Mouse (Mus musculus): ENCODE measurements around the gene Ubxn11. TPM values are rescaled to one million over a fixed set of nuclear protein-coding genes. Genes with fewer than 3 reads are reported as not detected.

Gene Ubxn11
- 1 to 10 TPM in 1 of 2 experiments, under 1 TPM in 1; 0.73 to 1.7 TPM for total RNA-seq (2021)
- long read RNA-seq, experiment 1, partial matches to known transcripts: 1 of 2 reads
- long read RNA-seq, experiment 1, other reads (novel, unspliced or antisense): 1 of 2 reads
- long read RNA-seq, experiment 2, partial matches to known transcripts: 0 of 2 reads
- long read RNA-seq, experiment 2, other reads (novel, unspliced or antisense): 1 of 2 reads

DNA sequence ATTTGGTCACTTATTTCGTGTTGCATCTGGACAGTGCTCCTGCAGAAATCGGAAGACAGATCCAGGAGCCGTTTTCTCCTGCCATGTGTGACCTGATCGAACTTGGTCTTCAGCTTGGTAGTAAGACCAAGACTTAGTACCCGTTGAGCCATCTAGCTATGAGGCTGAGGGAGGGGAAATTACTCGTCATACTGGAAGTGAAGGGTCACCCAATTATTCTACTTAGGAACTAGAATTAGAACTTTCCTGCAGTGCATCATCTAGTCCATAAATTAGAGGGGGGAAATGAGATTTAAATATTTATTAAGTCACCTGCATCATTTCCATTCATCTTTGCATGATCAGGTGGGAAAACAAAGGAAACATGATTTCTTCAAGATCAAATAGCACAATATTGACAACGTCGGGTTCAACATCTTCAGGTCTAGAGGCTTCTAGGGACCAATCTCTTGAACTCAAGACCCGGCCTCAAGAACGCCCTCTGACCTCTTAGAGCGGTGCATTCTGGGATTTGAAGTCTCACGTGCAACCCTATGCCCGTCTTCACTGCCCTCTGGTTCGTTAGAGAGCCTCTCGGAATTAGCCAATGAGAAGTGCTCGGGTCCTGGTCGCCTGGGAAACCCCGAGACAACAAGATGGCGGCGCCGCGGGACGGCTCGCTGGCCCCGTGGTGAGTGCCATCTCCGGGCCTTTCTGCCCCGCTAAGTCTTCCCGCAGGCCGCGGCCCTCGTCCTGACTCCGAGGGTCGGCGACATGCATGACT is at the start of gene Ubxn11:
Gene Ubxn11, plus strand, starts transcription at position 592 of the 763 bp plus-strand sequence.
- peak; percentile 74 for DNase-seq

DNA sequence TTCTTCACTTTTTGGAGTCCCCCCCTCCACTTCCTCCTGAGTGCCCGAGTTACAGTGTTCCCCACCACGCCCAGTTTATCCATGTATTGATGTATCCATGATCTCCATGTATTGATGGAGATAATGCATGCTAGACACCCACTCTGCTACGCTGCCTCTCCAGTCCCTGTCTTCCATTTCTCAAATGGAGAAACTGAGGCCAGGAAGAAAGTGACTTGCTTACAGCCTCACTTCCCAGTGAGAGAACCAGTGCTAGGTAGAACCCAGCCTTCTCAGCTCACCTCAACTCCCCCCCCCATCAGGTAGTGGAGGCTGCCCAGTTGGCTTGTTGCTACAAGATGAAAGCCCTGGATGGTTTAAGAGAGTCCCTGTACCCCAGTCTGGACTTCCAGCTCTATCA is 48.8 kb upstream of the Ubxn11 start, which contains the start of gene Zfp683:
Gene Zfp683, plus strand, starts transcription at position 301 of the 400 bp plus-strand sequence.
- no peak for DNase-seq

DNA sequence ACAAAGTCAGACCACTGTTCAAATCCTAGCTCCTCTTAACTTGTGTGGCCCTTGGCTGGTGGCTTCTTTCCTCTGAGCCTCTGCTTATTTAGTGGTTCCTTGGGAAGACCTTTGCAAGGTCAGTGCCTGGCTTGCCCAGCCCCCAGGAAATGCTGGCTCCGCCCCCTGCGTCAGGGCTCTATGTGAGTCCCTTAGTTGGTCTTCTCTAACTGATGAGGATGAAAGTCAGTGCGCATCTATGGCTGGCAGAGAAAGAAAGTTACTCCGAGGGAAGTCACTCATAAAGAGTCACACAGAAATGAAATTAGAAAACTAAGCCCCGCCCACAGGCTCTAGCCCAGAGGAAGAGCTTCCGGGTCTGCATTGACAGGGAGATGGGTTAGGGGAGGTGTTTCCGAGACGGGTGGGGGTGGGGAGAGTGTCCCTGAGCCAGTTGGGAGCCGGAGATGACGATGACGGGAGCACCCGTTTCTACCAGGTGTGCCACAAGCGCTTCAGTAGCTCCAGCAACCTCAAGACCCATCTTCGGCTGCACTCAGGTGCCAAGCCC is 44.1 kb upstream of the Ubxn11 start:
- DNase-seq: no peak

DNA sequence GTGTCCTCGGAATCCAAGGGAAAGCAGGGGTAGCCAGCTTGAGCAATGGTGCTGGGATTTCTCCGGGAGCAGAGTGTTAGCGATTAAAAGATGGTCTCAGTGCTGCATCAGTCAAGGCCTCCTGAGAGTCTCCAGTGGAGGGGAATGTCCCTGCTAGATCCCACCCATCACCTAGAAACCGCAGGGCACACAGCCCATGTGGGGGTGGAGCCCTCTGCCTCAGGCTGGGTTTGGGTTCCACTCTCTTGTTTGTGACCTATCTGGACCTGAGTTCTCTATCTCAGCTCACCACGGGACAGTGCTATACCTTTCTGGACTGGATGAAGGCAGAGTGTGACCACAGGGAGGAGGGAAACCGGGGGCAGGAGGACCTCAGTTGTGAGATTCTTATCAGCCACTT is 43.5 kb upstream of the Ubxn11 start:
- DNase-seq: no peak

DNA sequence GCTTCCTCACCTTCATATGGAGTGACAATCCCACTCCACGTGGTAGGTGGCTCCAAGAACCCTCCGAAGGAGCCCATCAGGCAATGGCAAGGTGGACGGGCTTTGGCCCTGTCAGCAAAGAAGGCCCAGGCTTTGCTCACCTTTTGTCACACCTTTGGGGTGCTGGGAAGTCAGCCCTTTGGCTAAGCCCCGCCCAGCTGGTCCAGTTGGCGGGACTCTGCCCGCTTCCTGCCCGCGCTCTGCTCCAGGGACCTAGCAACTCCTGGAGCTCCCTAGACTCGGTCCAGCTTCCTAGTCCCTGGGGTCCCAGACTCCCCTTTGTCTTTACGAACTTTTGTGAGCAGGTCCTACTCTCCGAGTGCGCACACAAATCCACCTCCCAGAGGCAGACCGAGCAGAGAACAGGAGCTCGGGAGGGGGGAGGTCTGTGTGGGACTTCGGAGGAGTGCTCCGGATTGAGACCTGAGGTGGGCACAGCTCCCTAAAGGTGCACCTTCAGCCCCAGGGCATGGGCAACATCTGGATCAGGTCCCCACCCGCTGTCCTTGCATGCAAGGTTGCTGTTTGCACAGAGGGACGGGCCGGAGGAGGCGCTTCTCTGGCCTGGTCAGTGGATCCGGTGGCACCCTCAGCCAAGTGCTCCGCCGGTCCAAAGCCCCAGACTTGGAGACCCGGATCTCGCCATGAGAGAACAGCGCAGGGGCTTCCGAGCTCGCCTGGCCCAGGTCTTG is 42.1 kb upstream of the Ubxn11 start, which contains the start of gene Crybg2:
Gene Crybg2, plus strand, starts transcription at position 681 of the 731 bp plus-strand sequence.
- DNase-seq: no peak

DNA sequence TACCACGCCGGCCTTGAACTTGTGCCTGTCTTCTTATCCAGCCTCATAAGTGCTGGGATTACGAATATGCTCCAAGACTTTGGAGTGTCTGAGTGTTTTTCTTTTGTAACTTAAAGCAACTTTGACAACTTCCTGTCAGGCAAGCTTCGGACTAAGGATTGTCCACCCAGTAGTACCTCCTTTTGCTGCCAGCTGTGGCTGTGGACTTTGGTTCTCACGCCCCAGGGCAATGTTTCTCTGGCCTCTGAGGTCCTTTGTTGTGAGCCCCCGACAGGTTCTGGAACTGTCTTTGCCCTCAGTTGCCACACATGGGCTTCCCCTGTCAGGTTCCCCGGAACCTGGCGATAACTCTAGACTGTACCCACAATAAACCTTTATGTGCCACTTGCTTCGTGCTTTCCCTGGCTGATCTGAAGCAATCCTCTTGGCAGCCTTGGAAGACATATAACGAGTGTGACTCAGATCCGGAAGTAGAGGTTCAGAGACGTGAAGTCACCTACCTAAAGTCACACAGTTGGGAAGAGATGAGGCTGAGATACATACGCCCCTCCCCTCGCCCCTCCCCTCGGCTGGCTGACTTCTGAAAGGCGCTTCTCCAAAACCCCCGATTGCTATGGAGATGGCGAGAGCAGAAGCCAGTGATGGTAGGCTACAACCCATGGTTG is 41.1 kb upstream of the Ubxn11 start:
- DNase-seq: no peak

DNA sequence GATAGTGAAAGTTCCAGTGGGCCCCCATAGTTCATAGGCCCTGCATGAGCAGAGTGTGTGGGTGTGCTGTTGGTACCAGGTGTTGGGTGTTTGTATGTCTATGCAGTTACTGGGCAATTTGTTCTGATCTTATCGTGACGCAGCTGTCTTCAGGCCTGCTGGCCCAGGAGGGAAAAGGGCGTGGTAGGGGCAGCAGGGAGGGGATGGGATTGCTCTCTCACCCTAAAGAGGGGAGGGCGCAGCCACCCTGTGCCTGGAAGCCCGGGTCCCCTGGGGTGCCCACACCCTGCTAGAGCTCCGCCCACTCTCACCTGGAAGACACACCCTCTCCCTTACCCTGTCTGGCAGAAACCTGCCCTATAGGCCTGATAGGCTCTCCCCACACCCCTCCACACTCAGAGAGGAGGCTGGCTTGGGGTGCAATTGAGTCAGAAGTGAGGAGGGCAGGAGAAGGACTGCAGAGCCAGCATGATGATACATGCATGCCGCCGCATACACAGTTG is 40.4 kb upstream of the Ubxn11 start:
- DNase-seq: no peak

DNA sequence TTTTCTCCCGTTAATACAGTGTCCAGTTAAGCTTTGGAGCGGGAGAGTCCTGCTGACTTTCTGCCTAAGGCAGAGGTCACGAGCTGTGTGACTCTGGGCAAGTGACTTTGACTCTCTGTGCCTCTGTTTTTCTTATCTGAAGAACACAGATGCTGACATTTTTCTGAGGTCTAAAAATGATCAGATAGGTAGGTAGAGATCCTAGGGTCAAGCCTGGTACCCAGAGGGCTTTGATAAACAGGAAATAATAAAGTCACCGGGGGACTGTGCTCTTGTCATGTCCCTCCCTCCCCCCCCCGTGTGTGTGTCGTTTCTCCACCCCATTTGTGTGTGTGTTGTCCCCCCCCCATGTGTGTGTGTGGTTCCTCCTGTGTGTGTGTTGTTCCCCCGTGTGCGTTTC is 39.8 kb upstream of the Ubxn11 start:
- no peak for DNase-seq

DNA sequence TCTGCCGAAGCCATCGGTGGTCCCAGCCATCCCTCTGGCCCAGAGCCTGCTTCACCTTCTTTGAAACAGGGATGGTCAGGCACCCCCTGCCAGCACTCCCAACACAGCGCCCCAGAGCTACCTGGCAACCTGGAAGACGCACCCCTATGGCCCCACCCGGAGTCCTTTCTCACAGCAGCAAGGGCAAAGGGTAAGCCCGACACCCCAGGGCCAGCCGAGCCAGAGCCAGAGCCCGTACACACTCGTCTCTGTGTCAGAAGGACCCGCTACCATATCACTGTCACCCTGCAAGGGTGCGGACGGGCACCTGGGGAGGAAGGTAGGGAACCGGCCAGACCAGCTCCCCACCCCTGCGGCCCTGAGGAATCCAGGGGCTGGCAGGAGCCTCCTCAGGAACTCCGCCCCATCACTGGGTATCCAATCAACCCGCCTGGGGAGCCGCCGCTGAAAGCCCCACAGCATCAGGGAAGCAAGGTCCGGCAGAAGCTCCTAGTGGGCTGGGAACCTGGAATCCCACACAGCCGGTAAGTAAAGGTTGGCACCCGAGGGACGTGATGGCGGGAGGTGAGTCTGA is 36.9 kb upstream of the Ubxn11 start:
- no peak for DNase-seq

DNA sequence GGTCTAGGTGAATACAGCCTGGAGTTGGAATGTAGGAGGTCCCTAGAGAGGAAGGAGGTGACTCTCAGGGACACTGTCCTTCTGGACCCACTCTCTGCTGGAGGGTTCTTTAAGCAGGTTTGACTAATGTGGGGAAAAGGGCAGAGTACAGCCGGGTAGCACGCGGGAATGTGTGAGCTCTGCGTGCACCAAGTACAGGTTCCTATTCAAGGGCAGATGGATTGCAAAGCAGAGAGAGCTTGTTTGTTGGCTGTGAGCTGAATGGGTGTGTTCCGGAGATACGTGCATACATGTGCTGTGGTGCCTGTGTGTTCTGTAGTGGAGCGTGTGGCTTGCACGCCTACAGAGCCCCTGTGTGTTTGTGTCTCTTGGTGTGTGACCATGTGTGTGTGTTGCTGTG is 35.0 kb upstream of the Ubxn11 start:
- no peak for DNase-seq

DNA sequence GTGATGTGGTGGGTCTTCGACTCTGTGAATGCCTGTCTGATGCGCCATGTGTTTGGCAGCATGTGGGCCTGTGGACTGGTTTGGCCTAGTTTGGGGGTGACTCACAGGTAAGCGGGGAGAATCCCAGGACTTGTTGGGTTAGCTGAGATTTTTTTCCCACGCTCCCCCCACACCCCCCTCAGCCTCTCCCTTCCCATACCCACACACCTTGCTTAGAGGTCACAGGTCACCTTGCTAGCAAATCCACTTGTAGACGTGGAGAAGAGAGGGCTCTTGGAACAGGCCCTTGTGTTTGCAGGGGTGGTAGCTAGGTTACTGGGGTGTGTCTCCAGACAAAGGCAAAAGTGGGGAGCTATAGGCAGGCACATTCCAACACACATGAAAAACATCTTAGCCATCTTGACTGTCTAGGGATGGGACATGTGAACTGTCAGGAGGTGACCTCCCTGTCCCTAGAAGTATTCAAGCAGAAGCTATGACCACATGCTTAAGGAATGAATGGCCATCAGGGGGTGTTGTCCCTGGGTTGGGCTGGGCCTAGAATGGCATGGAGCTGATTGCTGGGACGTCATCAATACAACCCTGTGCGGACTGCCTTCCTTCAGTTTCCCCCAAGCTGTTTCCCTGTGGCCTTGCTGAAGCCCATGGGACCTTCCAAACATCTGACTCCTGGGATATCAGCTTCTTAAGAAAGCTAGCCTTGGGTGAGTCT is 34.4 kb upstream of the Ubxn11 start:
- no peak for DNase-seq

DNA sequence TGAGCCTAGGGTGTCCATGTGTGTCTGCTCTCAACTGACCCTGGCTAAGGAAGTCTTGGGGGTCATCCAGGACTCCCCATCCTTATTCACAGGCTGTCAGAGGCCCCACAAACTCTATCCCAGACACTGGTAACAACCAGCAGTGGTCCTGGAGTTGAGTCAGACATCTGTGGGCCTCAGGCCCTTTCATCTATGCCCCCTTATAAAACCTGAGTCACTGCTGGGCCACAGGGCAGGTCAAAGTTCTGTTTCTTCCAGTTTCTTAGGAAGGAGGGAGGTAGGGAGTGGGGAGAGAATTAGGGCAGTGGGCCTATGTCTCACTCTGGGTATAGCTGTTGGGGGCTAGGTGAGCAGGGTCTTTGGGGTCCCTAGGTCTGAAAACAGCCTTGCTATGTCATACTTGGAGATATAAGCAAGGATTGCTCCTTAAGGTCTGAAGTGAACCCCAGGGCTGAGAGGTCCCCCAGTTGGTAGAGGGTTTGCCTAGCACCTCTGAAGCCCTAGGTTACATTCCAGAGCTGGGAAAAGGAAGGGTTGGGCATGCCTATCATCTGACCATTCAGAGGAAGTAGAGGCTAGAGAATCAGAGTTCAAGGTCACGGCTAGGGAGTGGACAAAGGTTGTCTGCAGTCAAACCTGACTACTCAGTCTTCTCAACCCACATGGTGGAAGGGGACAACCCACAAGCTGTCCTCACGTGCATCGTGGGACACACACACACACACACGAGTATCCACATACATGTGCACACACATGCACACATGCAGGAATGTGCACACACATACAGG is 33.4 kb upstream of the Ubxn11 start:
- DNase-seq: no peak

DNA sequence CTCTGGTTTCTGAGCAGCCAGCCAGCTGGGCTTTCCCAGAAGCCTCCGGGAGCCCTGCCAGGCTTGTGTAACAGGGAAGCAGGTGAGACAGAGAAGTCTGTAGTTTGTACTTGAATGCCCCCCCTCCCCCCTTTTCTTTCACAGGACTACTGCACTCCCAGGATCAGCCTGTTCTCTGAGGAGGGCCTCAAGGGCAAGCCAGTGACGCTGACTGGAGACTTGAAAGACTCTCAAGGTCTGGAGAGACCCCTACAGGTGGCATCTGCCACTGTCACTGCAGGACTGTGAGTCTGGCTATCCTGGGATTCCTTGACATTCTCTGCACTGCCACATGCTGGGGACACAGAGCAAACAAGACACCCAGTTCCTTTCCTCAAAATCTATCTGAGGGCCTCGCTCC is 23.7 kb upstream of the Ubxn11 start:
- DNase-seq: no peak

DNA sequence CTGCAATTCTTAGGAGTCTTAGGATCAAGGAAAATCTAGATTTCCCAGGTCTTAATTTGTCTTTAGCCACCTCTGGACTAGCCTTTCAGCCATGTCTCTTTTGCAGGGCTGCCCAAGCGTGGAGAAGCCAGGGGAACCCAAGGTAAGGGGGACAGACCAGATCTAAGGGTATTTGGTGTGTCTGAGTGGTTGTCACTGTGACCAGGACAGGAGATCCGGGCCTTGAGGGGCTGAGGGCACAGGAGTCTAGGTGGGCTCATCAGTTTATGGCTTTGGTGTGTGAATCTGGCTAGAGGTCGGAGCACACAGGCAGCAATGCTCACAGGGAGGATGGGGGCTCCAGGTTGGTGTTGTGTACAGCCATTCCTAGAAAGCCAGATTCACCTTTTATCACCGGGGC is 21.7 kb upstream of the Ubxn11 start:
- no peak for DNase-seq

DNA sequence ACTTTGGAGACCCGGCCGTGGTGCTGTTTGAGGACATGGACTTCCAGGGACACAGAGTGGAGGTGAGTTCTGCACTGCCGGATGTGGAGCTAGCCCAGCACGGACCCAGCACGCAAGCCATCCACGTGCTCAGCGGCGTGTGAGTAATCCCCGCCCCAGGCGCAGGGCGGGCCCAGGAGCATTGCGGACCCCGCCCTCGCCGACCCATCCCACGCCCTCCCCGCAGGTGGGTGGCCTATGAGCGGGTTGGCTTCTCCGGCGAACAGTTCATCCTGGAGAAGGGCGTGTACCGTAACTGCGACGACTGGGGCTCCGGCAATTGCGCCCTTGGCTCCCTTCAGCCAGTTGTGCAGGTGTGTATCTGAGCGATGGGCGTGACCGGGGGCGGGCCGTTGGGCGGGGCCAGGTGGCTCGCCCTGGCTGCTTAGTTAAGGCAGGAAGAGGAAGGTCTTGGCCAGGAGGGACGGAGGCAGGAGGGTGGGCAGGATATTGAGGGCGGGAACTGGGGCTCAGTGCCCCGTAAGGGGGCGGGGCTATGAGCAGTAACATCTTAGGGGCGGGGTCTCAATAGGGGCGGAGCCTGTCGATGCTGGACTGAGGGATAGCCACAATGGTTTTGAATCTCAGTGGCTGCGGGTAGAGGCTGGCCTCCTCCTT is 20.5 kb upstream of the Ubxn11 start:
- DNase-seq: no peak

DNA sequence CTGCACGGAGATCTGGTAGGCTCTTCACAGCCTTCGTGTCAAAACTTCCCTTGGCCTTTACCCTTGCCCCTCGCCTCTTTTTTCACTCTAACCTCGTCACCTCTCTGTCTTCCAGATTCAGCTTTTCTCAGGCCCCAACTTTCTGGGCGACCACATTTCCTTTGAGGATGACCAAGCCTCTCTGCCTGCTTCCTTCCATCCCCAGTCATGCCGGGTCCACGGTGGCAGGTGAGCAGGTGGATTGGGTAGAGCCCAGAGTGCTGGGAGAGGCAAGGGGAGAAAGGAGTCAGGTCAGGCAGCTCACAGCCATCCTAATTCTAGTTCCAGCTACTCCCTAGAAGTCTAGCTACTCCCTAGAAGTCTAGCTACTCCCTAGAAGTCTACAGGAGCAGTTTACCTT is 19.9 kb upstream of the Ubxn11 start:
- DNase-seq: no peak

DNA sequence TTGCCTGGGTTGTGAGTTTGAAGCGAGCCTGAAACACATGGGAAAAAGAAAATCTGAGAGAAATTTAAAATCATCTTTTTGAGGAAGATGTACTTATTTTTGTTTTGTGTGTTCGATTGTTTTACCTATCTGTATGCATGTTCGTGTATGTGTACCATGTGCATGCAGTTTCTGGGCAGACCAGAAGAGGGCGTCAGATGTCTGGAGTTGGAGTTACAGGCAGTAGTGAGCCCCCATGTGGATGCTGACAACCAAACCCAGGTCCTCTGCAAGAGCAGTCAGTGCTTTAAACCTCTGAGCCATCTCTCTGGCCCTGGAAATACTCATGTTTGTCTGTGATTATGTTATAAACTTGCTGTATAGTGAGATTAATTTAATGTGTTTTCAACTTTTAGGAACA is 17.4 kb upstream of the Ubxn11 start:
- no peak for DNase-seq

DNA sequence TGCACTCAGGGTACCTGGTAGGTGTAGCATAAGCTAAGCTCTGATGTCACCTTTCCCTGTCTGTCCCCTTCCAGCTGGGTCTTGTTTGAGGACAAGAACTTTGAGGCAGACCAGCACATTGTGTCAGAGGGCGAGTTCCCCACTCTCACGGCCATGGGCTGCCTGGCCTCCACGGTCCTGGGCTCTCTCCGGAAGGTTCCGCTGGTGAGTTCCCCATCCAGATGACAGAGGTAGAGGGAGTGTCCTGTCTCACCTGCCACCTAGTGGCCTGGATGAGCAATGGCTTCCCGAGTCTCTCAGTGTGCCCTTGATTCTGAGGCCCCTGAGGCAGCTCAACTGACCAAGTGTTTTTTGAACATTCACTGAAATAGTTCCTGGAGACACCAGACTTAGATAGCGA is 15.0 kb upstream of the Ubxn11 start:
- DNase-seq: no peak

DNA sequence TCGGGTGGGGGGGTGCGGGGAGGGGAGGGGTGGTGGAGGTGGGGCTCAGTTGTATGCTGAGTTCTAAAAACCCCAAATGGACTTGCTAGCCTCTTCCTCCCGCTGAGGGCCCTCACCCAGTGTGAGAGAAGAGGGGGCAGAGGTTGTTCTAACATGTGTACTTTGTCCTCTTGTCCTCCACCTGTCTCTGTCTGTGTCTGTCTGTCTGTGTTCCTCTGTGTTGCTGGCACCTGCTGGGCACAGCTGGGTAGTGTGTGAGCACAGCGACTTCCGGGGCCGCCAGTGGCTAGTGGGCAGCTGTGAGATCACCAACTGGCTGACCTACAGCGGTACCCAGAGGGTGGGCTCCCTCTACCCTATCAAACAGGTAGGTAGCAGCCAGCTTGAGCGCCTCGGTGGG is 13.3 kb upstream of the Ubxn11 start:
- no peak for DNase-seq
